Mouse (Mus musculus) granulocyte monocyte progenitor cell, adult 5-6 weeks (primary cell): Measurements from ENCODE around the gene Arpc4. TPM values are rescaled to one million over a fixed set of nuclear protein-coding genes. Genes with fewer than 3 reads are reported as not detected.
"Not testable (repeated sequence)": the region's sequence is repeated elsewhere in the genome, so short reads cannot be mapped to it uniquely, and the experiment has no call there.

Experiments
- ATAC-seq: replicated peaks from 2 replicates; pipeline ENCODE4 v1.8.0; 2016; ENCODE audit warnings: mild to moderate bottlenecking, moderate TSS enrichment, inconsistent platforms; ENCODE audit not compliant: poor library complexity, severe bottlenecking
- total RNA-seq, 2 experiments: library from RNA; stranded (forward) in 1 of 2; stranded (reverse) in 1 of 2; fragments of 200-712, 200-1000 nt in 1 of 2; fragments of >200 nt in 1 of 2; fragmentation: Nextera tagmentation in 1 of 2; gene quantifications; 2 replicates each; pipeline ENCODE4 v1.2.3; 2014 to 2017

The Arpc4 gene
- total RNA-seq (2014; fragmentation: Nextera tagmentation) (223 and 277 TPM in 2 replicates), total RNA-seq (2017) (211 and 270 TPM in 2 replicates)

- ATAC-seq, result peak; percentile 76
These were observed at the start of gene Arpc4, which contains the start of gene Tada3 for GRCm38 (mm10) chr6:113377496-113378385. TSS of gene Arpc4 (plus strand) at chr6:113378115. TSS of gene Tada3 (minus strand) at chr6:113377883.

GRCm38 (mm10) chr6:113329396-113329795 is 48.5 kb upstream of the Arpc4 start:
- no peak for ATAC-seq

- ATAC-seq, result peak; percentile 59
These were observed 47.4 kb upstream of the Arpc4 start for GRCm38 (mm10) chr6:113330547-113330946.

- ATAC-seq, result no peak
These were observed 46.2 kb upstream of the Arpc4 start for GRCm38 (mm10) chr6:113331721-113332120.

- not testable (repeated sequence) for ATAC-seq
These were observed 45.2 kb upstream of the Arpc4 start for GRCm38 (mm10) chr6:113332734-113333133.

- 0 out of 2 replicates have a peak, but pooled peaks have one; percentile 4 for ATAC-seq
These were observed 44.6 kb upstream of the Arpc4 start for GRCm38 (mm10) chr6:113333137-113333950.

GRCm38 (mm10) chr6:113334216-113334615 is 43.7 kb upstream of the Arpc4 start:
- no peak for ATAC-seq

- ATAC-seq, result no peak
These were observed 40.9 kb upstream of the Arpc4 start for GRCm38 (mm10) chr6:113336852-113337620.

- peak; percentile 77 for ATAC-seq
These were observed 36.3 kb upstream of the Arpc4 start for GRCm38 (mm10) chr6:113341574-113341973.

GRCm38 (mm10) chr6:113342297-113342696 is 35.6 kb upstream of the Arpc4 start:
- ATAC-seq, result no peak

- ATAC-seq, result peak; percentile 79
These were observed 34.5 kb upstream of the Arpc4 start, which contains the start of gene Camk1 for GRCm38 (mm10) chr6:113343177-113344092. TSS of gene Camk1 (minus strand) at chr6:113343984.

GRCm38 (mm10) chr6:113344321-113344720 is 33.6 kb upstream of the Arpc4 start:
- ATAC-seq, result no peak

- no peak for ATAC-seq
These were observed 31.0 kb upstream of the Arpc4 start for GRCm38 (mm10) chr6:113346897-113347296.

GRCm38 (mm10) chr6:113350538-113350937 is 27.4 kb upstream of the Arpc4 start:
- no peak for ATAC-seq

GRCm38 (mm10) chr6:113351161-113351560 is 26.8 kb upstream of the Arpc4 start:
- no peak for ATAC-seq

GRCm38 (mm10) chr6:113351653-113352052 is 26.3 kb upstream of the Arpc4 start:
- peak; percentile 95 for ATAC-seq

- no peak for ATAC-seq
These were observed 25.1 kb upstream of the Arpc4 start for GRCm38 (mm10) chr6:113352820-113353219.

GRCm38 (mm10) chr6:113353696-113354095 is 24.2 kb upstream of the Arpc4 start:
- ATAC-seq, result no peak

- ATAC-seq, result no peak
These were observed 16.4 kb upstream of the Arpc4 start for GRCm38 (mm10) chr6:113361476-113361875.
